In genomic region chr16:23030673-23031435, GRCm38 (mm10) we compare ENCODE assay signal across 23 mouse cellular contexts. TPM values are rescaled to one million over a fixed set of nuclear protein-coding genes. Genes with fewer than 3 reads are reported as not detected.
DNase-seq lines count a peak whose midpoint lies in the region; ATAC-seq and TF ChIP-seq lines count a peak whose summit lies in the region.
"Had no signal": no experiment of that assay in that cellular context is flagged by ENCODE, and none has a peak within 500 bp of the region (broad histone marks: within the 10 kb centered on the region; RNA-seq: fewer than 3 reads in every experiment).

No protein-coding gene starts in this region.

- H3K27ac ChIP-seq in liver, postnatal 0 days (ENCODE audit: low read depth), result peak overlapping the region; percentile 29; the same call in 1 of the 2 replicates
- no peak overlapping the region for H3K27ac ChIP-seq in liver, embryonic 11.5 days (ENCODE audit: low read depth, low read length)
- H3K27ac ChIP-seq in midbrain, embryonic 15.5 days, result no peak overlapping the region
- H3K27ac ChIP-seq: embryonic facial prominence, embryonic 13.5 days; heart, embryonic 10.5 days; hindbrain, embryonic 10.5 days; hindbrain, postnatal 0 days; lung, embryonic 15.5 days had no signal

- H3K4me3 ChIP-seq in liver, postnatal 0 days (ENCODE audit: low read depth, low read length), result no peak overlapping the region
- no peak overlapping the region for H3K4me3 ChIP-seq in liver, embryonic 11.5 days (ENCODE audit: low read depth, low read length)
- no peak overlapping the region for H3K4me3 ChIP-seq in midbrain, embryonic 15.5 days
- H3K4me3 ChIP-seq: embryonic facial prominence, embryonic 13.5 days; heart, embryonic 10.5 days; hindbrain, embryonic 10.5 days; lung, embryonic 15.5 days had no signal

- no peaks in the 10 kb centered on the region for H3K36me3 ChIP-seq in liver, postnatal 0 days (replicated peaks; ENCODE audit: insufficient read depth, low read length)
- H3K36me3 ChIP-seq in liver, embryonic 11.5 days (ENCODE audit: control insufficient read depth, insufficient read depth, low read length), result no peaks in the 10 kb centered on the region
- H3K36me3 ChIP-seq in midbrain, embryonic 15.5 days (replicated peaks), result no peaks in the 10 kb centered on the region
- H3K36me3 ChIP-seq: embryonic facial prominence, embryonic 13.5 days; heart, embryonic 10.5 days; hindbrain, embryonic 10.5 days; lung, embryonic 15.5 days had no signal

- ATAC-seq in liver, postnatal 0 days, result no peak
- no peak for ATAC-seq in liver, embryonic 11.5 days (replicated peaks; ENCODE audit: low FRiP score)
- no peak for ATAC-seq in midbrain, embryonic 15.5 days (replicated peaks)
- ATAC-seq: forebrain, embryonic 16.5 days; hindbrain, postnatal 0 days; intestine, postnatal 0 days had no signal

- no peaks in the 10 kb centered on the region for H3K9me3 ChIP-seq in liver, postnatal 0 days (ENCODE audit: low read length)
- no peaks in the 10 kb centered on the region for H3K9me3 ChIP-seq in liver, embryonic 11.5 days (ENCODE audit: control insufficient read depth, low read length)
- H3K9me3 ChIP-seq in midbrain, embryonic 15.5 days, result no peaks in the 10 kb centered on the region
- H3K9me3 ChIP-seq: embryonic facial prominence, embryonic 13.5 days; heart, embryonic 10.5 days; lung, embryonic 15.5 days had no signal

- H3K4me1 ChIP-seq in liver, postnatal 0 days (ENCODE audit: insufficient read depth), result peaks cover 8% of the 10 kb centered on the region; the same call in 1 of the 2 replicates
- H3K4me1 ChIP-seq in liver, embryonic 11.5 days (replicated peaks; ENCODE audit: control insufficient read depth, insufficient read depth, low read length), result no peaks in the 10 kb centered on the region
- H3K4me1 ChIP-seq in midbrain, embryonic 15.5 days, result no peaks in the 10 kb centered on the region
- H3K4me1 ChIP-seq: embryonic facial prominence, embryonic 13.5 days; lung, embryonic 15.5 days had no signal

- TF ChIP-seq EP300 in liver, postnatal 0 days (IDR thresholded peaks at IDR 0.05; ENCODE audit: low read depth), result no peak

- H3K27me3 ChIP-seq in liver, postnatal 0 days (ENCODE audit: insufficient read depth, low read length), result no peaks in the 10 kb centered on the region
- no peaks in the 10 kb centered on the region for H3K27me3 ChIP-seq in liver, embryonic 11.5 days (replicated peaks; ENCODE audit: control insufficient read depth, insufficient read depth, low read length)
- no peaks in the 10 kb centered on the region for H3K27me3 ChIP-seq in midbrain, embryonic 15.5 days (replicated peaks)
- H3K27me3 ChIP-seq: embryonic facial prominence, embryonic 13.5 days; lung, embryonic 15.5 days had no signal

- peak; percentile 32 to 84 for DNase-seq in adrenal gland, adult (ENCODE audit: inconsistent age in 2 of 2, low spot score in 1 of 2)
- DNase-seq in adrenal gland, postnatal 4 days (ENCODE audit: low spot score in 2 of 2), result no peak
- no peak for DNase-seq in liver, postnatal 0 days
- no peak for DNase-seq in liver, embryonic 11.5 days (ENCODE audit: low spot score)
- DNase-seq in adrenal gland, postnatal 14 days, result peak; percentile 41
- DNase-seq in left cerebral cortex, adult 9 months (ENCODE audit: low spot score in 2 of 2), result no peak
- no peak for DNase-seq in right cerebral cortex, postnatal 4 days
- DNase-seq: cerebellum, postnatal 10 days; gastrocnemius, postnatal 36 days; kidney, postnatal 14 days; left cerebral cortex, postnatal 4 days; liver; lung, postnatal 4 days had no signal

- no peak overlapping the region for H3K9ac ChIP-seq in liver, postnatal 0 days (replicated peaks)
- no peak overlapping the region for H3K9ac ChIP-seq in liver, embryonic 11.5 days (ENCODE audit: low read depth, low read length)
- H3K9ac ChIP-seq in midbrain, embryonic 15.5 days, result no peak overlapping the region
- H3K9ac ChIP-seq: embryonic facial prominence, embryonic 13.5 days; lung, embryonic 15.5 days had no signal

- WGBS in liver, postnatal 0 days (ENCODE audit: insufficient replicate concordance), result 71% methylated on average over 5 of the region's 5 CpGs
- WGBS in liver, embryonic 11.5 days, result 79% methylated on average over 5 of the region's 5 CpGs
- WGBS in midbrain, embryonic 15.5 days, result 86% methylated on average over 5 of the region's 5 CpGs

- no peak for TF ChIP-seq CTCF in liver, postnatal 0 days (IDR thresholded peaks at IDR 0.05; ENCODE audit: low read depth)

- H3K4me2 ChIP-seq in liver, postnatal 0 days (ENCODE audit: low read depth, low read length), result no peak overlapping the region
- H3K4me2 ChIP-seq in liver, embryonic 11.5 days, result no peak overlapping the region
- no peak overlapping the region for H3K4me2 ChIP-seq in midbrain, embryonic 15.5 days
- H3K4me2 ChIP-seq: embryonic facial prominence, embryonic 13.5 days; lung, embryonic 15.5 days had no signal

RNA-seq across cellular contexts. Expression of gene Kng2, which starts 1.6 kb away (rescaled TPM):
- total RNA-seq in adrenal gland, postnatal 4 days (2021), result 10 to 100 TPM; 10.1 to 27.3 TPM
- polyA plus RNA-seq in liver, postnatal 0 days (2015; fragmentation: Nextera tagmentation; extraction: Ambion mirVana), result 348 and 384 TPM in 2 replicates
- 0.27 and 0.34 TPM in 2 replicates for polyA plus RNA-seq in liver, embryonic 11.5 days (2014; fragmentation: Nextera tagmentation; extraction: Ambion mirVana)
- total RNA-seq in adrenal gland, postnatal 14 days (2021), result 28.3 and 64.6 TPM in 2 replicates
- not detected in 2 replicates for polyA plus RNA-seq in midbrain, embryonic 15.5 days (2015; fragmentation: Nextera tagmentation; extraction: Ambion mirVana)
- total RNA-seq: hindbrain, postnatal 0 days; layer of hippocampus, adult 8-10 months; left cerebral cortex, adult 18-20 months; left cerebral cortex, postnatal 4 days had no signal
- polyA plus RNA-seq: forebrain, embryonic 16.5 days; hindbrain, embryonic 10.5 days had no signal

RNA-seq across cellular contexts. Expression of gene Kng1, which starts 26.8 kb away (rescaled TPM):
- total RNA-seq in adrenal gland, postnatal 4 days (2021), result 100 to 1,000 TPM in 1 of 2 experiments, 10 to 100 TPM in 1; 10.7 to 386 TPM
- polyA plus RNA-seq in liver, postnatal 0 days (2015; fragmentation: Nextera tagmentation; extraction: Ambion mirVana), result 5,182 and 5,316 TPM in 2 replicates
- polyA plus RNA-seq in liver, embryonic 11.5 days (2014; fragmentation: Nextera tagmentation; extraction: Ambion mirVana), result 87.0 and 97.8 TPM in 2 replicates
- 13.1 and 215 TPM in 2 replicates for total RNA-seq in adrenal gland, postnatal 14 days (2021)
- 0.55 TPM in 1 of 2 replicates, not detected in the other for polyA plus RNA-seq in midbrain, embryonic 15.5 days (2015; fragmentation: Nextera tagmentation; extraction: Ambion mirVana)
- total RNA-seq: hindbrain, postnatal 0 days; layer of hippocampus, adult 8-10 months; left cerebral cortex, adult 18-20 months; left cerebral cortex, postnatal 4 days had no signal
- polyA plus RNA-seq: embryonic facial prominence, embryonic 13.5 days; forebrain, embryonic 16.5 days; hindbrain, embryonic 10.5 days had no signal

Comparison
In these comparisons a context has a peak if more than half of its experiments do, and no peak if none do; other contexts are left out.
1. DNase-seq: peak in adrenal gland, adult (2 of 2) and adrenal gland, postnatal 14 days (single experiment); none in adrenal gland, postnatal 4 days (0 of 2), liver, postnatal 0 days (single experiment), liver, embryonic 11.5 days (single experiment), left cerebral cortex, adult 9 months (0 of 2) and right cerebral cortex, postnatal 4 days (single experiment).
2. RNA of gene Kng2, which starts 1.6 kb away (polyA plus RNA-seq): 348 to 384 TPM in liver, postnatal 0 days; 0.27 to 0.34 TPM in liver, embryonic 11.5 days and not detected in midbrain, embryonic 15.5 days; every median in the first group is over 100 times any median in the second.
3. RNA of gene Kng1, which starts 26.8 kb away (polyA plus RNA-seq): 5,182 to 5,316 TPM in liver, postnatal 0 days and 87.0 to 97.8 TPM in liver, embryonic 11.5 days; 0.55 TPM in midbrain, embryonic 15.5 days; every median in the first group is over 10 times any median in the second.